Mouse (Mus musculus): ENCODE results near the gene D10Wsu102e.

DNA sequence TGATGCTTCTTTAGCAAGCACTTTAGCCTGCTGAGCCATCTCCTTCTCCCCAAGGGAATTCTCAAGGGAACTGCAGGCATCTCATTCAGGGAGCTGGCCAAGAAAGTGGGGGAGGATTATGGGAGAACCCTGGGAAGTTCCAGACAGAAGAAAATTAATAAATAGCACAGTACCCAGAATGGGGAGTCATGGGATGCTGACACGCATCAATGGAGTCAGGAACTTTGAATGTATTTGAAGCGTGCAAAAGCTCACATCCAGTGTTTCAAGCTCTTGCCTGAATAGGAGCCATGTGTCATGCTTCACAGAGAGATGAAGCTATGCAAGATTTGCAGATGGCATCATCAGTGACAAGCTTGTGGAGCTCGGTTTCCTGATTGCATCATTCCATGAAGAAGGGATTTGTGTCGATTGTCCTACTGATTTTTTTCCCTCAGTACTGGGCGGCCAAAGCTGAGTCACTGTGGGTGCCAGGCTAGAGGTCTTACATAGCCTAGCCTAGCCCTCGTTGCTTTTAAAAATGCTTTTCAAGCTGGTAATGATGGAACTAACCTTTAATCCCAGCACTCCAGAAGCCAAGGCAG lies 170.5 kb downstream of the D10Wsu102e start:
- TF ChIP-seq GATA1 (IDR thresholded peaks at IDR 0.05; ENCODE audit: borderline replicate concordance, low read length) (no peak), FLI1 (IDR thresholded peaks at IDR 0.05; ENCODE audit: low read length) (no peak)
